Mouse (Mus musculus): ENCODE data around the gene Mical2. TPM values are rescaled to one million over a fixed set of nuclear protein-coding genes. Genes with fewer than 3 reads are reported as not detected.

Gene Mical2
- polyA plus RNA-seq, 1 experiment from 2014 or later, result 77.8 TPM

DNA sequence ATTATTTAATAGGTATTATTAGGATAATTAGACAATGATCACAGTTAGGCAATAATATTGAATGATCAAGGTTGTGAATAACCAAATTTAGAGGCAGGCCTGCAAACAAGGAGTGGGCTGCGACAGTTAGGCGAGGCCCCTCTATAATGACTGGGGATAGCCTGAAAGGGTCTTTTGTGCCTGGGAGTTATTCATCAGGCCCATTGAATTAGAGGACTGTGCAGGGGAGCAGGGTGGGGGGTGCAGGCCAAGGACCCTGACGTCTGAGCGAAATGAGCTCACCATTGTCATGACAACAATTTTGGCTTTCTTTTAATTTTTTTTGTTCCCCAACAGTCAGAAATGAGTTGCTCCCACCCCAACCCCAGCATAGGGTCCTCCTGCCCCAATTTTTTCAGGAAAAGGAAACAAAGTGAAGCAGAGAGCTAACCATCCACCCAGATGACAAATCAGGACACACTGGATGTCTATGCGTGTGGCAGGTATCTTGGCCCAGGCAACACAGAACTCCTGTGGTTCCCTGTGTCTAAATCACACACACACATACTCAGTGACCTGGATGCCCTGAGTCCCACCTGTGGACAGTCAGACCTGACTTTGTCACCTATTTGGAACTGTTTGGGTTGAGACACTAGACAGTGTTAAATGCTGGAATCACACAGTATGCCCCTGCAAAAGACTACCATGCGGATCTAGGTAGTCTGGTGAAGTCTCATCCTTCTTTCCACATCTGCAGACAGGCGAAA lies 173.9 kb downstream of the Mical2 start:
- H3K4me1 ChIP-seq, result peaks cover 8% of the 10 kb centered on the region
- DNase-seq (ENCODE audit: low spot score), result no peak
- no peaks in the 10 kb centered on the region for H3K9me3 ChIP-seq
- H3K4me3 ChIP-seq, result no peak overlapping the region
- peak overlapping the region; percentile 22; the same call in 1 of the 2 replicates for H3K27ac ChIP-seq
- no peaks in the 10 kb centered on the region for H3K36me3 ChIP-seq
- no peaks in the 10 kb centered on the region for H3K27me3 ChIP-seq (ENCODE audit: insufficient read depth, poor library complexity, severe bottlenecking)
- WGBS, result 73% methylated on average over 7 of the region's 7 CpGs

DNA sequence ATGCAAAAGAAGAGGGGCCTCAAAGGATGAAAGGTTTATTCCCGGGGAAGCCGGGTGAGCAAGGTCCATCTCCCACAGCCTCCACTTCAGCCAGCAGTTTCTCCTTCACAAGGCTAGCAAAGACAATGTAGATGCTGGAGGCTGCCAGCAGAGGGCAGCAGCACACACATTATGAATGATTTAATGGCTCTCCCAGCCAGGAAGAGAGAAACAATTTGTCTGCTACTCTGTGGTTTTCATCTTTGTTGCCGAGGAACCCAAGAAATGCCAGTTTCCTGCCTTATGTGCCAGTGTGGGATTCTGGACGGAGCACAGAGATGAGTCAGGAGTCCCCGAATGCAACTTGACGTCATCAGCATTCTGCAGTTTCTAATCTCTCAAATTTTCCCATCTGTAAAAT lies 174.5 kb downstream of the Mical2 start:
- peak overlapping the region; percentile 22 for H3K27ac ChIP-seq
- H3K4me3 ChIP-seq, result no peak overlapping the region
- H3K27me3 ChIP-seq (ENCODE audit: insufficient read depth, poor library complexity, severe bottlenecking), result no peaks in the 10 kb centered on the region
- DNase-seq (ENCODE audit: low spot score), result peak; percentile 83
- H3K9me3 ChIP-seq, result no peaks in the 10 kb centered on the region
- 53% methylated on average over 6 of the region's 6 CpGs for WGBS
- H3K36me3 ChIP-seq, result no peaks in the 10 kb centered on the region
- peaks cover 14% of the 10 kb centered on the region for H3K4me1 ChIP-seq

DNA sequence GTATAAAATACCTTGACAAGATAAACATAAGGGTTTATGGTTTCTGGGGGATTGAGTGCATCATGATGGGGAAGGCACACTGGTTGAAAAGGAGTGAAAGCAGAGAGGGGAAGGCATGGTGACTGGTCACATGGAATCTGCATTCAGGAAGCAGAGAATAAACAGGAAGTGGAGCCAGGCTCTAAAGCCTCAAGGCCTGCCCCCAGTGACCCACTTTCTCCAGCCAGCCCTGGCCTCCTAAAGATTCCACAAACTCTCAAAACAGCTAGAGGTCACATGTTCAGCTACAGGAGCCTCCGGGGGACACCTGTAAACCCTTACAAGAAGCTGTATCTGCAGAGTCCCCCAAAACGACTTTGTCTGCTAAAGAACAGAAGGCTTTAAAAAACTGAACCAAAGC lies 179.4 kb downstream of the Mical2 start:
- no peak overlapping the region for H3K27ac ChIP-seq
- peaks cover 29% of the 10 kb centered on the region for H3K4me1 ChIP-seq

DNA sequence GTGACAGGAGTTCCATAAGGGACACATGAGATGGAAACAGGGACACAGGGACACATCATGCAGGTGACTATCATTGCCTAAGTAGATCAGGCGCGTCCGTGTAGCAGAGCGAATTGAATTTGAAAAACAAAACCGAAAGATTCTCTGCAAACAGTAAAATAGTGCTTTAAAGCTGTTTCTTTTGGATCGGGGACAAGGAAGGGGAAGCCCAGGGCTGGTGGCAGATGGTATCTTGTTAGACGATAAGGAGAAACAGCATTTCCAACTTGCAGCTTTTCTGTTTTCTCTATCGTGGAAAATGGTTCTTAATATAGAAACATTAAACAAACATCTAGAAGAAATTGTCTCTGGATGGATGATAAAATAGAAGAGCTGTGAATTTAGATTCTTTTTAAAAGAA lies 179.9 kb downstream of the Mical2 start:
- H3K27ac ChIP-seq, result no peak overlapping the region
- H3K27me3 ChIP-seq (ENCODE audit: insufficient read depth, poor library complexity, severe bottlenecking), result no peaks in the 10 kb centered on the region
- WGBS, result 77% methylated on average over 8 of the region's 8 CpGs
- peaks cover 29% of the 10 kb centered on the region for H3K4me1 ChIP-seq
- no peak overlapping the region for H3K4me3 ChIP-seq
- no peak for DNase-seq (ENCODE audit: low spot score)
- H3K36me3 ChIP-seq, result no peaks in the 10 kb centered on the region
- no peaks in the 10 kb centered on the region for H3K9me3 ChIP-seq

More for the DNA sequence above, 179.4 kb downstream of the Mical2 start:
- H3K27me3 ChIP-seq (ENCODE audit: insufficient read depth, poor library complexity, severe bottlenecking), result no peaks in the 10 kb centered on the region
- H3K36me3 ChIP-seq, result no peaks in the 10 kb centered on the region
- H3K9me3 ChIP-seq, result no peaks in the 10 kb centered on the region
- WGBS, result 59% methylated on average over 2 of the region's 2 CpGs
- no peak overlapping the region for H3K4me3 ChIP-seq
- DNase-seq (ENCODE audit: low spot score), result no peak

DNA sequence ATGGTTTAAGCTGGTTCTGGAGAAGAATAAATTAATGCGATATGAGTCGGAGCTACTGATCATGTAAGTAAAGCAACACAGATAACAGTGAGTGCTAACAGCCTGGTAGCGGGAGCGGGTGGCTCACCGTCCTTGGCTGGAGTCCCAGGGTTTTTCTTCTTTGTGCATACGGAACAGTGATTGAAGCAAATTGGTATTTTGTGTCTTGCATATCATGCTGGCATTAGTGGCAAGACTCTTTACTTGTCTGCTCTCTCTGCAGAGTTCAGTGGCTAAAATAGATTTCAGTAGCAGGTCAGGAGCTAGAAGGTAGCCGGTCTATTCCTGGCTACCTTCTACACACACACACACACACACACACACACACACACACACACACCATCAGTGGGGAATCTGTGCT lies 181.9 kb downstream of the Mical2 start:
- no peak for DNase-seq (ENCODE audit: low spot score)
- H3K27ac ChIP-seq, result peak overlapping the region; percentile 53
- WGBS, result 42% methylated on average over 7 of the region's 7 CpGs
- peaks cover 25% of the 10 kb centered on the region for H3K4me1 ChIP-seq
- H3K9me3 ChIP-seq, result no peaks in the 10 kb centered on the region
- no peaks in the 10 kb centered on the region for H3K36me3 ChIP-seq
- no peaks in the 10 kb centered on the region for H3K27me3 ChIP-seq (ENCODE audit: insufficient read depth, poor library complexity, severe bottlenecking)
- H3K4me3 ChIP-seq, result no peak overlapping the region

DNA sequence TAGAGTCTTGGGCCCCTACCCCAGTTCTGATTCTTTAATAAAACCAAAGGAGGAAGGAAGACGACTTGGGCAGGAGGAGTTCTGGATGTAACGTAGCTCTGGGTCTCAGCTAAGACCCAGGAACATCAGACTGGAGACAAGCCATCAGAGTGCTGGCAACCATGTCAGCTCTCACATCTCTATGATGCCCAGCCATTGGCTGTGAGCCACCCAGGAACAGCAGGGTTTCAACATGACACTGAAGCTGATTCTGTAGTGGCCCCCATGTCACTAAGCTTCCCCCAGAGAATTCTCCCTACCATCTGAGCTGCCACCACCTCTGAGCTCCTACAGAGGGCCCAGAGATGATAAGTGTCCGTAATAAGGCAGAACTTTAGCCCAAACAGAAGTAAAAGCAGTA lies 184.3 kb downstream of the Mical2 start:
- DNase-seq (ENCODE audit: low spot score), result no peak
- Histone ChIP-seq H3K36me3 (no peaks in the 10 kb centered on the region), H3K27me3 (ENCODE audit: insufficient read depth, poor library complexity, severe bottlenecking) (no peaks in the 10 kb centered on the region), H3K4me3 (no peak overlapping the region), H3K4me1 (peaks cover 17% of the 10 kb centered on the region), H3K27ac (no peak overlapping the region), H3K9me3 (no peaks in the 10 kb centered on the region)
- 80% methylated on average over 3 of the region's 3 CpGs for WGBS

DNA sequence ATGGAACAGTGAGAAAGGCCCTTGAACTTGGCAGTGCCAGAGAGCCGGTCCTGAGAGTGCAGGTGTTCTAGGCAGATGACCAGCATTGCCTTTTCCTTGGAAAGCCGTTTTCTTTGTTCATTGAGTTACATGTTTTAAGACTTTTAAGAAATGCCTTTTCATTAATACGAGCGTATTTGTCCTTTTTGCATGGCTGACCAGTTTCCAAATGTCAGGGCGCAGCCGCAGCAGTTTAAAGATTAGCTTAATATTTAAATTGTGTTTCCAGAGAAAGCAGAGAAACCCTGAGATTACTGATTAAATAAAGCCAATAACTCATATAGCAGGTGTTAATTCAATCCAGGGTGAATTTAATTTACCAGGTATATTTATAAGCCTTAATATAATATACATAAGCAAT lies 187.6 kb downstream of the Mical2 start:
- no peaks in the 10 kb centered on the region for H3K36me3 ChIP-seq
- peaks cover 8% of the 10 kb centered on the region for H3K27me3 ChIP-seq (ENCODE audit: insufficient read depth, poor library complexity, severe bottlenecking)
- H3K4me3 ChIP-seq, result no peak overlapping the region
- H3K9me3 ChIP-seq, result no peaks in the 10 kb centered on the region
- no peak for DNase-seq (ENCODE audit: low spot score)
- H3K27ac ChIP-seq, result no peak overlapping the region
- 88% methylated on average over 6 of the region's 6 CpGs for WGBS
- H3K4me1 ChIP-seq, result peaks cover 16% of the 10 kb centered on the region

DNA sequence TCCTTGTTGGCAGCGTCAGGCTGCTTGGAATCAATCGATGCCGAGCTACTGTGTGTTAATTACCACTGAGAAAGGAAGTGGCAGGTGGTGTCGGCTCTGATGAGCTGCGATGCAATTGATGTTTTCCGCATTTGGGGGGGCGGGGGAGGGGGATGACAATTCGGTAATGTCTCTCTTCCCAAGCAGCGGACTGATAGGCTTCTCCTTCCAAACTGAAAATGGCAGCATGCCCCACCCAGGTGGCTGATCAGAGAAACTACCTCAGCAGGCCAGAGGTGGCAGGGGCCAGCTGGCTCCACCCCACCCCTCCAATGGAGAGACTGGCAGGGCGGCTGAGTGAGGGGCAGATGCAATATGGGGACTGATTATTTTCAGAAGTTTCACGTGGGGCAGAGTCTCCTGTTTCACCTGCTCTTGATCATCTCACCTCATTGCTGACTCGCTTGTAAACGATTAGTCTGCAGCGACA lies 190.4 kb downstream of the Mical2 start:
- peaks cover 11% of the 10 kb centered on the region for H3K27me3 ChIP-seq (ENCODE audit: insufficient read depth, poor library complexity, severe bottlenecking)
- H3K27ac ChIP-seq, result peak overlapping the region; percentile 8; the same call in 1 of the 2 replicates
- 26% methylated on average over 14 of the region's 14 CpGs for WGBS
- peaks cover 16% of the 10 kb centered on the region for H3K4me1 ChIP-seq
- H3K9me3 ChIP-seq, result no peaks in the 10 kb centered on the region
- no peak for DNase-seq (ENCODE audit: low spot score)
- H3K36me3 ChIP-seq, result no peaks in the 10 kb centered on the region
- H3K4me3 ChIP-seq, result 0 out of 2 replicates have a peak overlapping the region, but pooled peaks have one; percentile 3

DNA sequence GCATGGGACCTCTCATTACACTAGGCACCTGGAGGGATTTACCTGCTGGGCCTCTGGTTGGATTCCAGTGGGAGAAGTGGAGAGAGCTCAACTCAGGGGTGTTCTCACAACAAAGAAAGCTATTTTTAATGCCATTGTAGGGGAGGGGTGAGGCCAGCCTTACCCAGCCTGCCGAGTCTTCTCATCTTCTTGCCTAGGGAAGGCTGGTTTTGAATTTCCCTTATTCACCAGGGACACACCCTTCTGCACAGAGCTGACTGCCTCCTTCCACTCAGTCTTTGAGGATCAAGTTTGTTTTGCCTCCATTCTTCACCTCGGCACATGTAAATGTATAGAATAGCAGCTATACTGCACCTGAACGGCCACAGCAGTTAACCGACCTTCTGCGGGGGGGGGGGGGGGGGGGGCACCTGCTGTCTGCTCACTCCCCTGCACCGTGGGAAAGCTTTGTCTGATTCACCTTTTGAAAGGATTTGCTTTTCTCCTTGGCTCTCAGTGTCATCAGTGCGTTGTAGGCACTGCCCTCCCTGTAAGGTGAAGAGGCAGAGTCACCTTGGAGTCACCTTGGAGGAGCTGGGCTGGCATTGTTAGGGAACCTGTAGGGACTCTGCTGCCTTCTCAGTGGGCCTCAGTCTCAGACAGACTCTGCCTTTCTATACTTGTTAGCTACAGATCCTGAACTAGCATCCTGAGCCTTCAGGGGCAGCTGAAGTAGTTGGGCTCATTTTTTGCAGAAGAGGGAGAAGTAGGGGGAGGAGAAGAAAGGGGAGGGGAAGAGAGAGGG lies 191.3 kb downstream of the Mical2 start:
- no peaks in the 10 kb centered on the region for H3K9me3 ChIP-seq
- no peak for DNase-seq (ENCODE audit: low spot score)
- H3K27ac ChIP-seq, result peak overlapping the region; percentile 70
- peaks cover 16% of the 10 kb centered on the region for H3K4me1 ChIP-seq
- peaks cover 11% of the 10 kb centered on the region for H3K27me3 ChIP-seq (ENCODE audit: insufficient read depth, poor library complexity, severe bottlenecking)
- WGBS, result 20% methylated on average over 7 of the region's 7 CpGs
- H3K36me3 ChIP-seq, result no peaks in the 10 kb centered on the region
- no peak overlapping the region for H3K4me3 ChIP-seq

DNA sequence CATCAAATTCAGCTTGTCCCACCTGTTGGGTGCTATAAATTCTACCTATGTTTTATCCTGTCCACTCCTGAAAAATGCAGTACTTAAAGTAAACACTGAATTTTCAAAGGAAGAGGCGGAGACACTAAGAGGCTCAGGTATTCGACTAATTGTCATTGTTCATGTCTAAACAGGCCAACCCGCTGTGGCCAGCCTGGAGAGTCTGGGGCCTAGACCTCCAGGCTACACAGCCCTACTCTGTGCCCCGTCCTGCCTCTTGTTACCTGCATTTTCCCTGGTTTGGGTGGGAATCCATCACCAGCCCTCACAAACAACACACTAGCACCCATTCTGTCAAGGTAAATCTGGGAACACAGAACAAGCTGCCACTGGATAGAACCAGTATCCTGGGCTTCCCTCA lies 191.9 kb downstream of the Mical2 start:
- Histone ChIP-seq H3K27ac (0 out of 2 replicates have a peak overlapping the region, but pooled peaks have one; percentile 70), H3K4me3 (no peak overlapping the region), H3K9me3 (no peaks in the 10 kb centered on the region), H3K4me1 (peaks cover 20% of the 10 kb centered on the region), H3K36me3 (no peaks in the 10 kb centered on the region), H3K27me3 (ENCODE audit: insufficient read depth, poor library complexity, severe bottlenecking) (peaks cover 11% of the 10 kb centered on the region)
- WGBS, result 76% methylated on average over 4 of the region's 4 CpGs
- no peak for DNase-seq (ENCODE audit: low spot score)

DNA sequence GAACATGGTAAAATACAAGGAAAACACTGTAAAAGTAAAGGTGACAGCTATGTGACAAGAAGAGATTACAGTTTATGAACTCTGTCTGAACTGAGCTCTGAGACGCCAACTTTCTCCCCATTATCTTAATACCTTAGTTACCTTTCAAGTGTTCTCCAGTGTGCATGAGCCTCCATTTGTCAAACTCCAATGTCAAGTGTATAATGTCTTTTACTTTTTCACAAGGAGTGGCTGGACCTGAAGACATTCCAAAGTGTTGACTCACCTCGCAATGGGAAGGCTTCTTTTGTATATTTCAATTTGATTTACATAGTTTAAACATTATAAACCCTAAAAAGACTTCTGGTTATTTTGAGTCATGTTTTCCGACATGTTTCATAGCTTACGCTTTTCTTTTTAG lies 197.8 kb downstream of the Mical2 start:
- H3K4me1 ChIP-seq, result peaks cover 21% of the 10 kb centered on the region
- no peak for DNase-seq (ENCODE audit: low spot score)
- H3K9me3 ChIP-seq, result no peaks in the 10 kb centered on the region
- 79% methylated on average over 4 of the region's 4 CpGs for WGBS
- H3K36me3 ChIP-seq, result no peaks in the 10 kb centered on the region
- H3K4me3 ChIP-seq, result no peak overlapping the region
- 0 out of 2 replicates have a peak, but pooled peaks cover 3% of the 10 kb centered on the region for H3K27me3 ChIP-seq (ENCODE audit: insufficient read depth, poor library complexity, severe bottlenecking)
- H3K27ac ChIP-seq, result no peak overlapping the region

DNA sequence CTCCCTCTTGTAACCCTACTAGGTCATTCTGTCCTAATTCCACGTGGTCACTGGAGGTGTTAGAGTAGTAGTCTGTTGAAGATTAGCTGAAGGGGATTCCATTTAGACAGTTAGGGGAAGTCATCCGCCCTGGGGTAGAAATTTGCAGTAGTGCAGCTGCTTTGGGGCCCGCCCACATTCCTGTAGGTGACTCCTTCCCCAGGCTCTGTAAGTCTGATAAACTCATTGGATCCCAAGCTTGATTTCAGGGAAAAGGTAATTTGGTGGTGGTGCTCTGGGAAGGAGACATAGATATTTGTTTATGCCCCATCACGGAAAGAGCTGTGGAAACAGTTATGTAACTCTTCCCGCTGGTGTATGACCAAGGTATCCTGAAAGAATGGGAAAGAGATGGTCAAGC lies 201.2 kb downstream of the Mical2 start:
- 39% methylated on average over 5 of the region's 5 CpGs for WGBS
- Histone ChIP-seq H3K4me3 (peak overlapping the region; percentile 81), H3K27me3 (ENCODE audit: insufficient read depth, poor library complexity, severe bottlenecking) (no peaks in the 10 kb centered on the region), H3K27ac (peak overlapping the region; percentile 99), H3K4me1 (peaks cover 30% of the 10 kb centered on the region), H3K9me3 (no peaks in the 10 kb centered on the region; the same call in 1 of the 2 replicates), H3K36me3 (peaks cover 3% of the 10 kb centered on the region; the same call in 1 of the 2 replicates)
- DNase-seq (ENCODE audit: low spot score), result no peak

Data from heart, embryonic 10.5 days (tissue).